Mouse (Mus musculus) ES-E14 (cell line): ENCODE measurements at regions not wholly inside any gene's neighbourhood (a gene's known extent, or its start where the extent isn't known, plus 50 kb on each side); places are given as distances from the start of the nearest gene placed in this dataset.

Experiments
- CHD2 ChIP-seq: IDR thresholded peaks from 2 replicates; pipeline ENCODE4 v1.6.1; 2014; ENCODE audit warnings: mild to moderate bottlenecking, low read depth, low read length, inconsistent platforms
- HCFC1 ChIP-seq: IDR thresholded peaks from 2 replicates; pipeline ENCODE4 v1.6.1; 2012; ENCODE audit warnings: low read length, inconsistent platforms, borderline replicate concordance; ENCODE audit not compliant: insufficient read depth
- MAFK ChIP-seq: IDR thresholded peaks from 2 replicates; pipeline ENCODE4 v1.6.1; 2014; ENCODE audit warnings: mild to moderate bottlenecking, low read depth, low read length, inconsistent platforms; ENCODE audit not compliant: insufficient read depth
- ZC3H11A ChIP-seq: IDR thresholded peaks from 2 replicates; pipeline ENCODE4 v1.6.1; 2012; ENCODE audit warnings: low read depth, mild to moderate bottlenecking, inconsistent platforms, low read length, borderline replicate concordance
- ZNF384 ChIP-seq: IDR thresholded peaks from 2 replicates; pipeline ENCODE4 v1.6.1; 2012; ENCODE audit warnings: low read depth, low read length, inconsistent platforms

- TF ChIP-seq ZC3H11A (no peak), MAFK (no peak), HCFC1 (no peak), ZNF384 (no peak), CHD2 (no peak)
These were observed 140.8 kb downstream of the Tfap2c start for GRCm38 (mm10) chr2:172690196-172690595.
